Mouse (Mus musculus) c-Kit-positive CD71-positive TER-119-negative erythroid progenitor cells, embryonic 14.5 days (primary cell): ENCODE results near the gene Dlg2.

Experiments
- DNase-seq: peaks from one replicate; pipeline ENCODE4 v3.0.0-alpha.2; 2013; ENCODE audit warnings: low read depth

Gene Dlg2

GRCm38 (mm10) chr7:91919738-91920137 is 1443.3 kb downstream of the Dlg2 start:
- no peak for DNase-seq

- DNase-seq, result no peak
Measured at GRCm38 (mm10) chr7:91934881-91935597, 1458.6 kb downstream of the Dlg2 start.

- DNase-seq, result no peak
Measured at GRCm38 (mm10) chr7:91936193-91936592, 1459.7 kb downstream of the Dlg2 start.

GRCm38 (mm10) chr7:91943224-91943623 is 1466.8 kb downstream of the Dlg2 start:
- DNase-seq, result no peak

- no peak for DNase-seq
Measured at GRCm38 (mm10) chr7:91955584-91955983, 1479.1 kb downstream of the Dlg2 start.

- no peak for DNase-seq
Measured at GRCm38 (mm10) chr7:91962956-91963355, 1486.5 kb downstream of the Dlg2 start.

- no peak for DNase-seq
Measured at GRCm38 (mm10) chr7:91972970-91973369, 1496.5 kb downstream of the Dlg2 start.

GRCm38 (mm10) chr7:92003769-92004455 is 1527.4 kb downstream of the Dlg2 start:
- DNase-seq, result no peak

- no peak for DNase-seq
Measured at GRCm38 (mm10) chr7:92005681-92006425, 1529.4 kb downstream of the Dlg2 start.

GRCm38 (mm10) chr7:92008702-92009101 is 1532.2 kb downstream of the Dlg2 start:
- DNase-seq, result no peak

GRCm38 (mm10) chr7:92024928-92025327 is 1548.5 kb downstream of the Dlg2 start:
- DNase-seq, result no peak

- no peak for DNase-seq
Measured at GRCm38 (mm10) chr7:92025465-92026056, 1549.1 kb downstream of the Dlg2 start.

- DNase-seq, result peak; percentile 20
Measured at GRCm38 (mm10) chr7:92027049-92027448, 1550.6 kb downstream of the Dlg2 start.

GRCm38 (mm10) chr7:92034256-92034655 is 1557.8 kb downstream of the Dlg2 start:
- no peak for DNase-seq

- DNase-seq, result no peak
Measured at GRCm38 (mm10) chr7:92040187-92040586, 1563.7 kb downstream of the Dlg2 start.

GRCm38 (mm10) chr7:92040785-92041411 is 1564.4 kb downstream of the Dlg2 start:
- DNase-seq, result no peak

- DNase-seq, result no peak
Measured at GRCm38 (mm10) chr7:92044966-92045365, 1568.5 kb downstream of the Dlg2 start.

- DNase-seq, result no peak
Measured at GRCm38 (mm10) chr7:92047271-92047670, 1570.8 kb downstream of the Dlg2 start.

- DNase-seq, result no peak
Measured at GRCm38 (mm10) chr7:92048876-92049275, 1572.4 kb downstream of the Dlg2 start.

GRCm38 (mm10) chr7:92066851-92067250 is 1590.4 kb downstream of the Dlg2 start:
- no peak for DNase-seq

- no peak for DNase-seq
Measured at GRCm38 (mm10) chr7:92087429-92087828, 1611.0 kb downstream of the Dlg2 start.

GRCm38 (mm10) chr7:92093860-92094259 is 1617.4 kb downstream of the Dlg2 start:
- peak; percentile 10 for DNase-seq
